Mouse (Mus musculus) macrophage (primary cell): ENCODE measurements at regions not wholly inside any gene's neighbourhood (a gene's known extent, or its start where the extent isn't known, plus 50 kb on each side); places are given as distances from the start of the nearest gene placed in this dataset.

ENCODE experiments used
- H3K27ac ChIP-seq: fragments of 350-480 bp; formaldehyde crosslinking; 2 replicates; pipeline ENCODE4 v1.9.0; 2021
- H3K36me3 ChIP-seq: fragments of 350-480 bp; formaldehyde crosslinking; 2 replicates; pipeline ENCODE4 v1.9.0; 2021; ENCODE audit errors: inconsistent target
- H3K4me3 ChIP-seq: fragments of 350-480 bp; formaldehyde crosslinking; 2 replicates; pipeline ENCODE4 v1.9.0; 2021; ENCODE audit errors: inconsistent target
- H3K79me2 ChIP-seq: fragments of 350-480 bp; formaldehyde crosslinking; 2 replicates; pipeline ENCODE4 v1.9.0; 2021; ENCODE audit errors: inconsistent target
- WGBS: methylation state at CpG from one replicate; pipeline ENCODE4 v1.1.7; 2026; ENCODE audit warnings: inconsistent platforms; ENCODE audit not compliant: missing documents; 5-methylcytosine and 5-hydroxymethylcytosine counted together

DNA sequence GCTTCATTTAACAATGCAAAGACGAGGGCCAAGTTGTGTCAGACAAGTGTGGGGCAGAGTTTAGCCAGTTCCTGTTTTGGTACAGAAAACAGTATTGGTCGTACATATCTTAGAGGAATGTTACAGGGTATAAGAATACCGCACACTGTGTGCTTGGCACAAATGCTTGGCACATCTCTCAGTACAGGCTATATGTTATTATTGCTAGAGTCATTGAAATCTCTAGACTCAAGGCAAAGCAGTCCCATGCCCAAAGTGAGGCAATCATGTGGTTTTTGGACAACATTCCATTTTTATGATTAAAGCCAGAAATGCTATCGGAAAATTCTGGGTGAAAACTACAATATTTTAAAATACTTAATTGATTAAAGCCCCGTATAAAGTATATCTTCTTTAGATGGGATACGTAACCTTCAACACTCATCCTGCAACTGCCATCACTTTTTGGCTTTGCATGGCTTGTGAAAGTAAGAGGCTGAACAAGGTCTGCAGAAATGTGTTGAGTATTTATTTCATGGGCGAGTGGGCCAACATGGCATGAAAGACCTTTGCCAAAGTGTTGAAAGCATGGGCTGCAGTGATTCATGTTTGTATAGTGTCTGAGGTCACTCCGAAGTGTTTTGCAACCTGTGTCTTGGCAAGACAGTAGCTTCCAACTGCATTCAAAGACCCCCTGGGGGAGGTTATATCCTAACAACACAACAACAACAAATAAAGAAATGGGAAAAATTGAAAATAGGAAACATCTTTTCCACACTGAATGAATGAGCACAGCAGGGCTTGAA is 383.8 kb upstream of the Xrcc4 start:
- Histone ChIP-seq H3K4me3 (no peak overlapping the region), H3K27ac (no peak overlapping the region), H3K36me3 (no peaks in the 10 kb centered on the region), H3K79me2 (no peaks in the 10 kb centered on the region)
- 87% methylated on average over 8 of the region's 8 CpGs for WGBS

DNA sequence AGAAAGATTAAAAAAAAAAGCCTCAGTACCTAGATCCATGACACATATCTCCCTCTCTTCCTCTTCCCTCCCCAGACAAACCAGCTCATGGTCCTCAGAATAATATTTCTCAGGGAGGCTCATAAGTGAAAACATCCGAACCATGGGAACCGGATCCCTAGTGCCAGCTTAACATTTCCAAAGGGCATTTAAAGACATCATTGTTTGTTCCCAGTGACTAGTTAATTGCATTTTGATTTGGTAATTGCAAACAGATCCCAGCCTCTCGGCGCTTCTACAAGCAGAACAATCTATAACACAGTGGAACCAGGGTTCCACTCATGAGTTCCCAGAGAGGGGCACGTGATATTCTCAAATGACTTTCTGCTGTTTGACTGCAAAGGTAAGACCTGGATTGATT is 376.7 kb upstream of the Xrcc4 start:
- Histone ChIP-seq H3K79me2 (no peaks in the 10 kb centered on the region), H3K4me3 (no peak overlapping the region), H3K27ac (no peak overlapping the region), H3K36me3 (no peaks in the 10 kb centered on the region)
- 85% methylated on average over 5 of the region's 5 CpGs for WGBS

DNA sequence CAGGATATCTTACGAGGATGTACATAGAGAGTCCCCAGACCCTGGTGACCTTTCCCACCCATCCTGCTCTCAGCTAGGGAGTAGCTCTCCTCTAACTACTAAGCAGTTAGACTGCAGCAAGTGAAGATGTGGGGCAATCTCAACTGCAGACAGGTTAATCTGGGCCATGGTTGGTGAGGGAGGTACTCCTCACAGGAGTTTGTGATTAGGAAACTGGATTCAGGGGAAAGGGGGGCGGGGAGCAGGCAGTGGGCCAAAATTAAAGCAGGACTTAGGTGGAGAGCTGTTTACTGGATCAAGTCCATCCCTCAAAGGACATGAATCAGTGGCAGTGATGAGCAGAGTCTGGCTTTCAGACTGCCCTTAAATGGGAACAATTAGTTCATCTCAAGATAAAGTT is 374.6 kb upstream of the Xrcc4 start:
- H3K79me2 ChIP-seq: no peaks in the 10 kb centered on the region
- H3K4me3 ChIP-seq: no peak overlapping the region
- WGBS: 81% methylated on average over 2 of the region's 2 CpGs
- H3K27ac ChIP-seq: no peak overlapping the region
- no peaks in the 10 kb centered on the region for H3K36me3 ChIP-seq

DNA sequence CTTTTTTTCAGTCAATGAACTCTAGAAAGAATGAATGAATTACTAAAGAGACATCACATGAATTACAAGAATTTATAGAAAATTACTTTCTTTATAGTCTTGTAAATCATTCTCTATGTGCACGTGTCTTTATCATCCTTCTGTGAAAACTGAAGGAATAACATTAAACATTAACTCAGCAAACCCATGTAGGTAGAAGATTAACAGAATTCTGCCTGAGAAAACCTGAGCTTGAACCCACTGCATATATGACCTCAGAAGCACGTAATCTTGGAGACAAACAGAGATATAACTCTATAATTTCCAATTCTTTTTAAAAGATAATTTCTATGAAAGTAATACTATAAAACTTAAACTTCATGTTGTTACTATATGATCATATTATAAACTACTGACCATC is 374.0 kb upstream of the Xrcc4 start:
- WGBS: 71% methylated on average over 2 of the region's 2 CpGs
- Histone ChIP-seq H3K4me3 (no peak overlapping the region), H3K79me2 (no peaks in the 10 kb centered on the region), H3K36me3 (no peaks in the 10 kb centered on the region), H3K27ac (no peak overlapping the region)

DNA sequence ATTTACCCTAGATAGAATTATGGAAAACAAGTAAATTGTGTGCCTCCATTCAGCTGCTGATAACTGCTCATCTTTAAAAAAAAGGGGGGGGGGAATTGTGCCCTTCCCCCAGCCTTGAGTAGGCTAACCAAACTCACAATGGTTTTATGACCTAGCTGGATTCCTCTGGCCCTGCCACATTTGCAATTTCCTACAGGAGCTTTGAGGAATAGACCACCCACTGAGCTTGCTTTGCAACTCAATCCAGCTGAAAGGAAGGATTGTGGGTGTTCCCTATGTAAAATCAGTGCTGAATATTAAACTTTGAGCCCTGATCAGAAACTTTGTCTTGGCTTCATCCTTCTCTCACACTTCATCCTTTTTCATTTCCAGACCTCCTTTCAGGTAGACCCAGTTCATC is 365.2 kb upstream of the Xrcc4 start:
- Histone ChIP-seq H3K36me3 (no peaks in the 10 kb centered on the region), H3K27ac (no peak overlapping the region), H3K79me2 (no peaks in the 10 kb centered on the region), H3K4me3 (no peak overlapping the region)

DNA sequence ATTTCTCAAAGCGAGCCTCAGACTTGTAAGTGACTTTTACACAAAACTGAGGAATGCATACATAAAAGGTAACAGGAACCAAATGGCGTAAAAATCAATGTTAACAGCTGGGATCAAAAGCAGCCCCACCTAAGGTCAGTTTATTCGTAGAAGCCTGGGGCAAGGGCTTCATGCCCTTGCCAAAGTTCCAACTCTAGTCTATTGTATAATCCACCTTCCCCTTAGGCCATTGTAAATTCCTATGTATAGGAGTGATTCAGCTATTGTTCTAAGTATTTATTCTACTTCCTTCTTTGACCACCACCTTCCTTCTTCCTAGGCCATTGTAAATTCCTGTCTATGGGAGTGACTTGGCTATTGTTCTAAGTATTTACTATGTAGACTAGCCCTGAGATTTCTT is 337.5 kb upstream of the Xrcc4 start:
- no peaks in the 10 kb centered on the region for H3K36me3 ChIP-seq
- no peaks in the 10 kb centered on the region for H3K79me2 ChIP-seq
- no peak overlapping the region for H3K4me3 ChIP-seq
- WGBS: 78% methylated on average over 3 of the region's 3 CpGs
- no peak overlapping the region for H3K27ac ChIP-seq

DNA sequence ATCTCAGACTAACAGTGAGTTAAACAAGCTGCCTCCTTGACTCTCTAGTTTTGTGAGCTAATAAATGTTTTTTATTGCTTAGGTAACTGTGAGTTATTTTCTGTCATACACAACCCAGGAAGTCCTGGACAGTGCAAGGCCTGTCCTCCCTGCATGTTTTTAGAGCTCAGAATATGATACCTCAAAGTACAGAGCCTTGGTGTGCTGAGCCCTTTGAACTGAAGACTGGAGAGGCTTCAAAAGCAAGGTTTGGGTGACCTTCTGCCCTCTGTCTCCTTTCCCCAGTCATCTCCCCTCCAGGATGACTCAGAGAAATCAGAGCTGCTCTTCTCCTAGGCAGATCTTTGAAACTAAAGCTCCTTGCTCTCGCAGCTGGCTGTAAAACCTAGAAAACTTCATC is 336.0 kb upstream of the Xrcc4 start:
- Histone ChIP-seq H3K79me2 (no peaks in the 10 kb centered on the region), H3K36me3 (no peaks in the 10 kb centered on the region), H3K4me3 (no peak overlapping the region), H3K27ac (no peak overlapping the region)
- 57% methylated on average over 1 of the region's 1 CpGs for WGBS

DNA sequence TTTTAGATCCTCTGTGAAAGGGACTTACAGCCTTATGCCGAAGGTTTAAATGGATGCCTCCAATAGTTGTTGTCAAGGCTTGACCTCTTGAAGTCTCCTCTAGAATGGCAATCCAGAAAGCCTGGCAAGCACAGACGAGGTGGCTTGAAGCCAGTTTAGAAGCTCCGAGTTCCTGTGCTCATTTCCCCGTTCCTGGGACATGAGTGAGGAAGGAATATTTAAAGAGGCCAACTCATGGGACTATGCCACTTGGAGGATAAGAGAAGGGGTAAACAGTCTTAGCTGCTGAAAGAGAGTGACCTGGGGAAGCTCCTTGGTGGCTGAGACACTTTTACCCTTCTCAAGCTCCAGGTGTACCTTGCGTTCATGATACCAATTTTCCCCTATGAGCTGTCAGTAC is 335.1 kb upstream of the Xrcc4 start:
- 89% methylated on average over 5 of the region's 5 CpGs for WGBS
- Histone ChIP-seq H3K36me3 (no peaks in the 10 kb centered on the region), H3K79me2 (no peaks in the 10 kb centered on the region), H3K4me3 (no peak overlapping the region), H3K27ac (no peak overlapping the region)

DNA sequence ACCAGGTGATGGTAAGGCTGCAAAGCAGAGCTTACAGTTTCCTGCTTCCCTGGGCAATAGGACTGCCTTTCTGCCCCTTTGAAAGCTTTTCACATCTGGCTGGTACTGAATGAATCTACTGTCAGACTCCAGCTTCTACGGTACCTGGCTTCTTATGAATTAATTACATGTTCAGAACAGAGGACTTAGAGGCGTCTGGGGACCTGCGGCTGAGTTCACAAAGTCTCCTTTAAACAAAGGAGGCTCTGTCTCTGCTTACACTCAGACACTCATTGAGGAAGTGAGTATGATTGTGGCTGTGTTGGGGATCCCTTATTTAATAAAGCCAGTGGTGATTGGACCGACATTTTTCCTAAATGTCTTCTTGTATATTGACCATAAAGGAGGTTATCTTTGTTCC is 331.6 kb upstream of the Xrcc4 start:
- Histone ChIP-seq H3K36me3 (no peaks in the 10 kb centered on the region), H3K27ac (no peak overlapping the region), H3K4me3 (no peak overlapping the region), H3K79me2 (no peaks in the 10 kb centered on the region)
- WGBS: 74% methylated on average over 4 of the region's 4 CpGs

DNA sequence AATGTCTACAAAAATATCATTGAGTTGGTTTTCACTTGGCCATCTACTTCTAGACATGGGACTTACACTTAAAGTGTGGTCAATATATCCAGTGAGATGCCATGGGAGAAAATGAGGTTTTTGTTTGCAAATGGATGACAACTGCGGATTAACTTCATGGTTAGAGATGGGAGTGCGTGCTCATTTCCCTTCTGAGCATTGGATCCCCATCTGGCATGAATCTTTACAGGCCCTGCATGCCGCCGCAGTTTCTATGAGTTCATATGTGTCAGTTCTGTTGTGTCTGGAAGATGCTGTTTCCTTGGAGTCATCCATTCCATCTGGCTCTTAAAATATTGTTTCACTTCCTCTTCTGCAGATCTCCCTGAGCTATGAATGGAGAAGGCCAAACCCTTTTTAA is 315.0 kb upstream of the Xrcc4 start:
- WGBS: 93% methylated on average over 4 of the region's 4 CpGs
- H3K79me2 ChIP-seq: no peaks in the 10 kb centered on the region
- H3K27ac ChIP-seq: no peak overlapping the region
- H3K4me3 ChIP-seq: no peak overlapping the region
- H3K36me3 ChIP-seq: no peaks in the 10 kb centered on the region

DNA sequence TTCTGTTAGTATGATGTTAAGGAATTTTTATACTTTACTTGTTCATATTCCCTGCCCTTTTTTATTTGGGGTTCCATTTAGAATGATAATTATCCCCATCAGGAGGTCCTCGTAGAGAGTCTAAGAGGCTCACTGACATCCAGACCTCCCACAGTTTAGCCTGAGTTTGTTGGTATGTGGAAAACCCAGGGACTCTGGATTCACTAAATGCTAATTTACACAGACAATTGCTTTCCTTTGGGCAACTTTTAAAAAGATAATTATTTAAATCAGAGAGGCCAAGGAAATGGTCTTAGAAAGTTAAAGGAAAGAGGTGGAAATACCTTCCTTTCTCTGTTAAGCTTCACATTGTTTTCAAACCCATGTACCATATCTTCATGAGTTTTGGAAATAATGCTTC is 312.7 kb upstream of the Xrcc4 start:
- Histone ChIP-seq H3K36me3 (no peaks in the 10 kb centered on the region), H3K27ac (no peak overlapping the region), H3K79me2 (no peaks in the 10 kb centered on the region), H3K4me3 (no peak overlapping the region)
- 87% methylated on average over 1 of the region's 1 CpGs for WGBS

DNA sequence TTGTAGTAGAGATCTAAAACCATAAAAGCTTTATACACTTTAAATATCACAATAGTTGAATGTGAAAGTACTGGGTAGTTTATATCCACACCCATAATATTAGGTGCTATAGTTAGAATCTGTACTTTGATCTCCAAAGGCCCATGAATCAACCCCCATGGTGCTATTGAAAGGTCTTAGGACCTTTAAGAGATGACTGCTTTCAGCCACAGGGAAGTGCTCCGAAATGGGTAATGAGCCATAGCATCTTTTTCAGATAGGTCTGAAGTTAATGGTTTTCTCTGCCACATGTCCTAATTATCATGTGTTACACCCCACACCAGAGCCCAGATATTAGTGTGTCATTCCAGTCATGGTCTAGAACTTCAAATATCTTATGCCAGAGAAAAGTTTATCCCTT is 312.1 kb upstream of the Xrcc4 start:
- Histone ChIP-seq H3K4me3 (no peak overlapping the region), H3K79me2 (no peaks in the 10 kb centered on the region), H3K36me3 (no peaks in the 10 kb centered on the region), H3K27ac (no peak overlapping the region)
- WGBS: 88% methylated on average over 1 of the region's 1 CpGs

DNA sequence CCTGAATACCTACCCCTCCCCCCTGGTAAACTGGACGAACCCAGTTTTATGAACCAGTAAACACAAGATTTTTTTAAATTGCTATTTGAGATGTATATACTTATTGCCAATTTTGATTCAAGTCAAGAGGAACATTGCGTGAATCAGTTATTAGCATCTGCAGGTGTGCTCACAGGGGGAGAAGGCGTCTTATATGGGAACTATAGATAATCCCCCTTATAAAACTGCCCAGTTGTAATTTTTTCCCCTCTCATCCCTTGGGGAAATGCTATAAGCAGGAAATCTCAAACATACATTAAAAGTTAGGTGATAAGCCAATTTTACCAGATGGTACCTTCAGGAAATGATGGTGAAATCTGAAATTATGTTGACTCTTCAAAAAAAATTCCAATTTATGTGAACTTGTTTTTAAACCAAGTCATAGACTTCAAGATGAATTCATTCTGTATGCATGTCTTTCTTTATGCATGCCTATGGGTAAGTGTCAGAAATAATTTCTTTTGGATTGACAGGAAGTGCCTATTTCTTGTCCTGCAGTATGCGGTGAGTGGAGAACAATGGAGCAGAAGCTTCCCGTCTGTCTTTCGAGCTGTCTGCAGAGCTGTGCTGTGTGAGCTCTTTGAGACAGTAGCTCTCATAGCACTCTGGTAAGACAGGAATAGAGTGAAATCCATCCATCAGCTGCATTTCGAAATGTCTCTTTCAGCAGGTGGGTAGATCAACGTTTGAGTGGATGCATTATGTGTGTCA is 306.0 kb upstream of the Xrcc4 start:
- Histone ChIP-seq H3K27ac (no peak overlapping the region), H3K4me3 (no peak overlapping the region)
- WGBS: 76% methylated on average over 8 of the region's 8 CpGs

DNA sequence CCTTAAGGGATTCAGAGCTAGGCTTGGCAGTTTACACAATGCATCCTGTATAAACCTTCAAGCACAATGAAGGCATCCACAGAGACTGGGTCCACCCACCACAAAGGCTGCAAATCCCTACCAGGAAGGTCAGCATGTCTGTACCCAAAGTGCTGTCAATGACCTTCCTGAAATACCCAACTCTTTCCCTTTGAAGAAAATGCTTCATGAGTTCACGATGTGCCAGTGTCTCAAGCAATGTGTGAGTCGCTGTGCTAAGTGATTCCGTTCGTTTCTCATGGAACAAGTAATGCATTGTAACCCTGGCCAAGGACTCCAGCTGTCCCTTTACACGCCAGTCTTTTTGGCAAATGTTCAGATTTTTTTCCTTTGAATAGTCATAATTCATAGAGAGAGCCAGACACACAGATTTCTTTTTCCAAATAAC is 305.4 kb upstream of the Xrcc4 start:
- Histone ChIP-seq H3K4me3 (no peak overlapping the region), H3K36me3 (no peaks in the 10 kb centered on the region), H3K27ac (no peak overlapping the region), H3K79me2 (no peaks in the 10 kb centered on the region)
- 82% methylated on average over 5 of the region's 5 CpGs for WGBS

More for the DNA sequence above, 306.0 kb upstream of the Xrcc4 start:
- Histone ChIP-seq H3K36me3 (no peaks in the 10 kb centered on the region), H3K79me2 (no peaks in the 10 kb centered on the region)

DNA sequence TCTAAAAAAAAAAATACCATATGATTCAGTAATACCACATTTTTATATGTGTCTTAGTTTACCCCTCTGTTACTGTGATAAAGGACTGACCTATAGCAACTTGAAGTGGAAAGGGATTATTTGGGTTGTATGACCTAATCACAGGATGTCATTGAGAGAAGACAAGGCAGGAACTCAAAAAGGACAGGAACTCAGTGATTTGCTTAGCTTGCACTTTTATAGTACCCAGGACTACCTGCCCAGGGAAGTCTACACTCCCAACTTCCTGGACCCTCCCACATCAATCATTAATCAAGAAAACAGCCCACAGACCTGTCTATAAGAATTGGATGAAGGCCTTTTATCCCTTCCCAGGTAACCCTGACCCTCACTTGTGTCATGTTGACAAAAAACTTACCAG is 303.0 kb upstream of the Xrcc4 start:
- H3K4me3 ChIP-seq: no peak overlapping the region
- H3K27ac ChIP-seq: no peak overlapping the region
- no peaks in the 10 kb centered on the region for H3K79me2 ChIP-seq
- no peaks in the 10 kb centered on the region for H3K36me3 ChIP-seq

DNA sequence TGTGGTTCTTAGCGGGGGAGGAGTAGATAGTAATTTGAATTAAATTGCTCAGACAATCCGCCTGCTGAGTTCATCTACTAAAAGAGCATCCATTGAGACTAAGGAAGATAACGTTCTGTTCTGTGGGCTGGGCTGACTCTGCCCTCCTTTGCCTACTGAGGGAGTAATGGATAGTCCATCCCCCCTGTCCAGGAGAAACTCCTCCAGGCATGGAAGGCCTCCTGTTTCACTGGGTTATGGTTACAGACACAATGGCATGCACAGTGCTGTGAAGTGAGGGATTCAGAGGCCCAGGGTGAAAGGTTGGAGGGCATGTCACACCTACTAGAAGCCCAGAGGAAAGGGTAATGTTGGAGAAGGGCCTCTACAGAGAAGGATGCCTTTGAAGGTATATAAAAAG is 287.2 kb upstream of the Xrcc4 start:
- no peaks in the 10 kb centered on the region for H3K79me2 ChIP-seq
- 86% methylated on average over 3 of the region's 3 CpGs for WGBS
- no peak overlapping the region for H3K4me3 ChIP-seq
- no peak overlapping the region for H3K27ac ChIP-seq
- H3K36me3 ChIP-seq: no peaks in the 10 kb centered on the region
